Mouse (Mus musculus): ENCODE data around the gene Bace1.

Bace1 gene

DNA sequence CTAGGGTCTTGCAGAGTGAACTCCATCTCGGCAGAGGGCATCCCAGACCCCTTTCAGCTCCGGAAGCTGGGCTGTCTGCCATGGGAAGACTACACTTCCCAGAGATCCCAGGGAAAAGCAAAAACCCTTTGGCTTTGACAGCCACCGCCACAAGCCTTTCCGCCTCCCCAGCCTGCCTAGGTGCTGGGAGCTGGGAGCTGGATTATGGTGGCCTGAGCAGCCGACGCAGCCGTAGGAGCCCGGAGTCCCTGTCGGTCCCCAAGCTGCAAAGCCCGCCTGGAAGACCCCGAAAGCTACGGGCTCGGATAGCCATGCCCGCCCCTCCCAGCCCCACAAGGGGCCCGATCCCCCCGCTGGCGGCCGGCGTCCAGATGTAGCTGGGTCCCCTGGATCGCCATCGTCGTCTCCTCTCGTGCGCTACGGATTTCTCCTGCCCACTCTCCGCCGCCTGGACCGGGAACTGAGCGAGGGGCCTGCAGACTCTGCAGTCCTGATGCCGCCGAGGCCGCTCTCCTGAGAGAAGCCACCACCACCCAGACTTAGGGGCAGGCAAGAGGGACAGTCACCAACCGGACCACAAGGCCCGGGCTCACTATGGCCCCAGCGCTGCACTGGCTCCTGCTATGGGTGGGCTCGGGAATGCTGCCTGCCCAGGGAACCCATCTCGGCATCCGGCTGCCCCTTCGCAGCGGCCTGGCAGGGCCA lies at the start of gene Bace1:
Gene Bace1 (plus strand): TSS at position 147 of the 705 bp plus-strand sequence.
- Histone ChIP-seq H3K36me3 (ENCODE audit: control insufficient read depth, insufficient read depth, low read length, poor library complexity, severe bottlenecking) (no peaks in the 10 kb centered on the region), H3K27me3 (ENCODE audit: control insufficient read depth, insufficient read depth, low read length, poor library complexity, severe bottlenecking) (0 out of 2 replicates have a peak, but pooled peaks cover 3% of the 10 kb centered on the region)
- no peak for DNase-seq (ENCODE audit: low read depth, low spot score)

DNA sequence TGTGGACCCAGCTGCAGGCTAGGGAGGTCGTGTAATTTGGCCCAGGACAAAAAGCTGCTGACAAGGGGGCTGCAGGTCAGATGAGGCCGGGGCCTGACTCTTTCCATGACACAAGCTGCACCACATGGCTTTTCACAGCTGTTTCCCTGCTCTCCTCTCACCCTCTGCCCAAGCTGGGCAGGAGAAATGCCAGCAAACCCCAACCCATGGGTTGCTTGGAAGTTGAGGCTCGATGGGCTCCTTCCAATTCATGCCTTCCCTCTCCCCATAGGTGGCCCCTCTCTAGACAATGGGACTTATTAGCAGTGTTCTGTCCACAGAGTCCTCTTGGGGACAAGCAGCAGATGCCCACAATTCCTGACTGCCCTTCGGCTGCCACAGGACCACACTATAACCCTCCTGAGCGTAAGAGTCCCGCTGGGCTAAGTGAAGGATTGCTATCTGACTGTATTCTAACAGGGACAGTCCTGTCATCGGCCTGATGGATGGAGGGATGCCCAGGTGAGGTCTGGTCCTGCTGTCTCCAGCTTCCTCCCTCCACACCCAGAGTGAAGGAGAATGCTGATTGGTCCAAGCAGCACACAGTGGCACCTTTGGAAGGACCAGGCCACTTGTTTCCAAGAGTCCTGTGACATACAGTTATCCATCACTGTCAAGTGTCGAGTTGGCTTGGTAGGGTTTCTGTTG lies 46.8 kb upstream of the Bace1 start:
- H3K36me3 ChIP-seq (ENCODE audit: control insufficient read depth, insufficient read depth, low read length, poor library complexity, severe bottlenecking): 0 out of 2 replicates have a peak, but pooled peaks cover 2% of the 10 kb centered on the region
- no peak for DNase-seq (ENCODE audit: low read depth, low spot score)

DNA sequence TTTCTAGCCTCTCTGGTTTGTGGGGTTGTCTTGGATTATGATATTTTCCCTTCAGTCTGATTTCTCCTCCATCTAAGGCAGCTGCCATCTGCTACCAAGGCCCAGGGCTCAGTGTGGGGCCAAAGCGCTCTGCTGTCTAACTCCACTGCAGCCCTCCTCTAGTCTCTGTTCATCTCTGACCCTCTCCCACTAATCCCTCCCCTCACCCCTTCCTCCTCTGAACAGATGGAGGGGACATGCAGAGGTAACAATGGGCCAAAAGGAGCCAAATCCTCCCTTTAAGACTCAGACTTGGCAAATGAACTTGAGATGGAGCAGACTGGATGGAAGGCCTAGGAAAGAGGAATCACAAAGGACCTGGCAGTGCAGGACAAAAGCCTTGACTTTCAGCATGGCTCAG lies 46.1 kb upstream of the Bace1 start:
- DNase-seq (ENCODE audit: low read depth, low spot score): no peak
- Histone ChIP-seq H3K27me3 (ENCODE audit: control insufficient read depth, insufficient read depth, low read length, poor library complexity, severe bottlenecking) (no peaks in the 10 kb centered on the region), H3K36me3 (ENCODE audit: control insufficient read depth, insufficient read depth, low read length, poor library complexity, severe bottlenecking) (0 out of 2 replicates have a peak, but pooled peaks cover 2% of the 10 kb centered on the region)

More for the DNA sequence above, 46.8 kb upstream of the Bace1 start:
- no peaks in the 10 kb centered on the region for H3K27me3 ChIP-seq (ENCODE audit: control insufficient read depth, insufficient read depth, low read length, poor library complexity, severe bottlenecking)

DNA sequence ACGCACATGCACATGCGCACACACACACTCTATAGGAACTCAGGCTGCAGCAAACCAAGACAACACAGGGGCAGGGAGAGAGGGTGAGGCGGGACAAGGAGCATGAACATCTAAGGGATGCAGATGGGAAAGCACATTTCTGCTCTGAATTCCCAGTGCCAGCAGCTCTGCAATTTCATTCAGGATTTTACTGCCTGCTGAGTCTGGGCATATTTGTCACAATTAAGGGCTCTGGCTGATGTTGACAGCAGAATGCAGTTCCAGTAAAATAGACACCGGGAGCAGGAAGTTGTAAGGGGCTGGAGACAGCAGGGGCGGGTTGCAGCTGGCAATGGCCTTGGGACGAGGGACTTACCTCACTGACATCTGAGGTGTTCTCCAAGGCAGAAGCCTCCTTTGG lies 44.7 kb upstream of the Bace1 start:
- DNase-seq (ENCODE audit: low read depth, low spot score): no peak
- H3K36me3 ChIP-seq (ENCODE audit: control insufficient read depth, insufficient read depth, low read length, poor library complexity, severe bottlenecking): 0 out of 2 replicates have a peak, but pooled peaks cover 2% of the 10 kb centered on the region
- H3K27me3 ChIP-seq (ENCODE audit: control insufficient read depth, insufficient read depth, low read length, poor library complexity, severe bottlenecking): no peaks in the 10 kb centered on the region

DNA sequence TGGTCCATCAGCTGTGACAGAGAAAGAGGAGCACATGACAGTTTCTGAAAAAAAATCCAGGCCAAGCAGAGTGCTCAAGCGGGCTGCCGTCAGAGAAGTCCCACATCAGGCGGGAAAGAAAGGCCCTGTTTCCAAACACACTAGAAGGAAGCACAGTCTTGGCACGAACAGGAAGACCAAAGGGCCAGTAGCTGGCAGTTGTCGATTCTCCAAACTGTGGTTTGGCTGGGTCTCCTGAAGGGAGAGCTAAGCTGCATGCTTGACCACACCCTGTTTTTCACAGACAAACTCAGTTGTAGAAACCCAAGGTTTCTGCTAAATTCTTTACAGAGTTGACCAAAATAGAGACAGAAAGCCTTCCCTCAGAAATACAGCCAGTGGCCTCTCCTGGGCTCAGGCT lies 42.7 kb upstream of the Bace1 start:
- no peak for DNase-seq (ENCODE audit: low read depth, low spot score)
- Histone ChIP-seq H3K36me3 (ENCODE audit: control insufficient read depth, insufficient read depth, low read length, poor library complexity, severe bottlenecking) (0 out of 2 replicates have a peak, but pooled peaks cover 2% of the 10 kb centered on the region), H3K27me3 (ENCODE audit: control insufficient read depth, insufficient read depth, low read length, poor library complexity, severe bottlenecking) (no peaks in the 10 kb centered on the region)

DNA sequence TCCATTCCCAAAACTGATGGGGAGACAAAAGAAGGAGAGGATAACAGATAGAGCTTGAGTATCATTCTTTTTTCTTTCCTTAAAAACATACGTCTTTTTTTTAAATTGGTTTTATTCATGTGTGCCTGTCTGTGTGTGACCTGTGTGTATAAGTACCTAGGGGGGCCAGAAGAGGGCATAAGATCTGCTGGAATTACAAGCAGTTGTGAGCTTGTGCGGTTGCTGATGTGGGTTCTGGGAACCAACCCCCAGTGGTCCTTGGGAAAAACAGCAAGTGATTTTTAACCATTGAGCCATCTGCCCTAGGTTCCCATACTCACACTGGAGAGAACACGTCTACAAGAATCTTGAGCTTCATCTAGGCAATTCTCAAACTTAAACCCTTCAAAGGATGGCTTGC lies 41.1 kb upstream of the Bace1 start:
- Histone ChIP-seq H3K36me3 (ENCODE audit: control insufficient read depth, insufficient read depth, low read length, poor library complexity, severe bottlenecking) (0 out of 2 replicates have a peak, but pooled peaks cover 2% of the 10 kb centered on the region), H3K27me3 (ENCODE audit: control insufficient read depth, insufficient read depth, low read length, poor library complexity, severe bottlenecking) (no peaks in the 10 kb centered on the region)
- DNase-seq (ENCODE audit: low read depth, low spot score): no peak

DNA sequence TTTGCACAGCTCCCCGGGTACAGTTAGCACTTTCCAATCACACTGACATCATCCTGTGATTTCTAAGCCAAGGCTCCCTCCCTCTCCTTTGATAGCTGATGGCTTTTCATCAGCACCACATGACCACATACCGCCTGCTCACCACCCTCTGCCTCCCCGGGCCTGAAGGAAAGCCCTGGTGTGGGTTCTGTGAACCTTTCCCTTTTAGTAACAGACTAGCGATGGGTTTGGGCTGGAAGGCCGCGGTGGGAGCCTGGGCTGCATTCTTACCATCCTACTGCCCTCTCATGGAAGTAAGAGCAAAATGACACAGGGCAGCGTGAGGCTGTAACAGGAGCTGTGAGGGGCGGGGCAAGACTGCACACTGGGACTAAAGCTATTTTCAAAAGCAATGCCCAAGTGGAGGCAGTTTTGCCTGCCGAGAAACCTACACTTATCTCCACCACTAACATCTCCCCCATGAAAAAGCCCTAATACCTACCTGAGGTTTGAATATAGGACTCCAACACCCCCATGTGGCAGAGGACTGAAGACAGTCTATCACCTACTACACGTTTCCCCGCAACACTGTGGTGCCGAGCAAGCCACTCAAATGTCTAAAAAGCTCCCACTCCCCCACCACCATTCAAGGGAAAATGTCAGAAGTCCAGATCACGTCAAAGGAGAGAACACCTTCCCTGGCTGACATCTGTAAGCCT lies 39.8 kb upstream of the Bace1 start:
- Histone ChIP-seq H3K27me3 (ENCODE audit: control insufficient read depth, insufficient read depth, low read length, poor library complexity, severe bottlenecking) (no peaks in the 10 kb centered on the region), H3K36me3 (ENCODE audit: control insufficient read depth, insufficient read depth, low read length, poor library complexity, severe bottlenecking) (0 out of 2 replicates have a peak, but pooled peaks cover 2% of the 10 kb centered on the region)
- DNase-seq (ENCODE audit: low read depth, low spot score): no peak

DNA sequence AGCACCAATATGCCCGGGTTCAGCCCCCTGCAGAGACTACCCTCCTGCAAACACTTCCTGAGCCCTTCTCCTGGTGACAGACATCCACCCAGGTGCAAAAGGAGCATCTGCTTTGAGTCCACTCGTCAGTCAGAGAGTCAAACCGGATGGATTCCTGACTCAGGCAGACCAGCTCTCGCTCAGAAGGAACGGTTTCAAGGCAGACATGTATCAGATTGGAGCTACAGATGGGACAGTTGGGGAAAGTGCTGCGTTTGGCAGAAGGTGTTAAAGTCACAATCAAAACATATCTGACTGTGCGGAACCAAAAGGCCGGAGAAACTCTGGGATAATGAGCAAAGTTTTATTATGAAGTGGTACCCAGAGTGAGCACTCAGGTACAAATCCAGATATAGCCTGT lies 39.0 kb upstream of the Bace1 start:
- H3K36me3 ChIP-seq (ENCODE audit: control insufficient read depth, insufficient read depth, low read length, poor library complexity, severe bottlenecking): no peaks in the 10 kb centered on the region
- no peaks in the 10 kb centered on the region for H3K27me3 ChIP-seq (ENCODE audit: control insufficient read depth, insufficient read depth, low read length, poor library complexity, severe bottlenecking)
- no peak for DNase-seq (ENCODE audit: low read depth, low spot score)

DNA sequence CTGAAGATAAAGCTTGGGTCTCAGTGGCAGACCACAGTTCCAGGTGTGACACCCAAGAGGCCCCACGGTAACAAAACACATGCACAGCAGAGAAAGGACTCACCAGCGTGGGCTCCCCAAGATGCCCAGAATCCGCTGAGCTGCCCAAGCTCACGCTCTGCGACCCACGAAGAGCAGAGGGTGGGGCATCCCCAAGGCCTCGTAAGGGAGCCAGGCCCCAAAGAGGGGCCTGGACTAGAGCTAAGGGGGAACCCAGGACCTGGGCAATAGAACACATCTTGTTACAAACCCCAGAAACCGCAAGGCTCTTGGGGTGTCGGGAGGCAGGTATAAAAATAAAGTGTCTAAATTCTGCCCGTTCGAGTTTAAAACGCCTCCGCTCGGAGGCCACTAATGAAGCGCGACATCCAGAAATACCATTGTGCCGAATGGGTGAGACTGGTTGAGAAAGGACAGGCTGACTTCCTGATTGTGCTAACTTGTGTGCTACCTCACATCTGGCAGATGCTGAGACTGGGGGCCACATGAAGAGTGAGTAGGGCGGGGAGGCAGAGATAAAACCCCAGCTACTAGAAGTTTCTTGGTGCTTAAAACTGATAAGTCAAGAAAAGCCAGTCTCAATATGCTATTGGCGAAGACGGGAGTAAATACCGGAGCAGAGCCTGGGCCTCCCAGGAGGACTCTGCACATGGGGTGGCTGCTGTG lies 35.2 kb upstream of the Bace1 start:
- Histone ChIP-seq H3K27me3 (ENCODE audit: control insufficient read depth, insufficient read depth, low read length, poor library complexity, severe bottlenecking) (no peaks in the 10 kb centered on the region), H3K36me3 (ENCODE audit: control insufficient read depth, insufficient read depth, low read length, poor library complexity, severe bottlenecking) (no peaks in the 10 kb centered on the region)
- DNase-seq (ENCODE audit: low read depth, low spot score): no peak

DNA sequence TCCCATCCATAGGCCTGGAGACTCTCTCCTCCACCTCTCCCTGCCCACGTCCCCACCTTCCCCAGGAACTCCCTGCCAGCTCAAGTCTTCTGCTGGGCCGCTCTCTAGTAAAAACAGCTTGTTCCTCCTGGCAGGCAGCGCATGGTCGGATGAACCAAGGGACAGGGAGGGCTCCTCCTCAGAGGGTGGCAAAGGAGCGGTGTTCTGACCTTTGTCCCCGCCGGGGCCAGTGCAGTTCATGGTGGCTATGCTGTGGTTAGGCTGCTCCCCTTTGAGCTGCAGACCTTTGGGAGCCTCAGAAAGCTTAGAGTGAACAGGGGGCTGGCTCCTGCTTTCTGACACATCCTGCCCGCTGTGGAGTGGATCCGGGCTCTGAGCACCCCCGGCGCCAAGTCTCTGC lies 31.5 kb upstream of the Bace1 start:
- DNase-seq (ENCODE audit: low read depth, low spot score): no peak
- no peaks in the 10 kb centered on the region for H3K36me3 ChIP-seq (ENCODE audit: control insufficient read depth, insufficient read depth, low read length, poor library complexity, severe bottlenecking)
- H3K27me3 ChIP-seq (ENCODE audit: control insufficient read depth, insufficient read depth, low read length, poor library complexity, severe bottlenecking): no peaks in the 10 kb centered on the region

DNA sequence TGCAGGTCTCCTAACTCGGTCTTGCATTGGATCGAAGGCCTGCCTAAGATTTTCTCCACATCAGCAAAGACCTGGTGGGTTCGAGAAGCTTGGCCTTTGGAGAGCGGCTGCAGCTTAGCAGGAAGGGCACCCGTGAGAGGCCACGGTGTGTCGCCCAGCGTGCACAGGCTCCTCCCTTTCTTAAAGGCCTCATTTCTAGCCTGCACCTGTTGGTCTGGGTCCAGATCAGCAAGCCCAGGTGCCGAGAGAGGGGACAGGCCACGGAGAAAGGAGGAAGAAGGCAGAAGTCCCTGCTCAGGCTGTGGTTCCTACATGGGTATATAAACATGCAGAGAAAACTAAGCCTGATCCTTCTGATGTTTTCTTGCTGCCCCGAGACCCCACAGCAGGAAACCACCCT lies 31.0 kb upstream of the Bace1 start:
- no peaks in the 10 kb centered on the region for H3K36me3 ChIP-seq (ENCODE audit: control insufficient read depth, insufficient read depth, low read length, poor library complexity, severe bottlenecking)
- DNase-seq (ENCODE audit: low read depth, low spot score): no peak
- no peaks in the 10 kb centered on the region for H3K27me3 ChIP-seq (ENCODE audit: control insufficient read depth, insufficient read depth, low read length, poor library complexity, severe bottlenecking)

DNA sequence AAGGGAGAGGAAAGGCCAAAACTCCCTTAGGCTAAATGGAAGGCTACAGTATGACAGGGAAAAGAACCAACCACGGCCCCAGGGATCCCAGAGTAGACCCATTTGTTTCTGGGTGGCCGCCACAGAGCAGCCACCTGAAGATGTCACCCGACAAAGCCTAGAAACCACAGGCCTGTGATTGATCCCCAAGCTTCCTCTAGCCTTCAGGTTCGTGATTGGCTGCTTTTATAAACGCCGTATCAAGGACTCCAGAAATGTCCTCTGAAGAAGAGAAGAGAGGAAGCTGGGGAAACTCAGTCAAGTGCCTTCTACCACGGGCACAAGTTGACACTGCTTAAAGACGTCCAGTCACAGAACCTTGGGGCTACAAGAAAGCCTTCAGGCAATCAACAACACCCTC lies 30.6 kb upstream of the Bace1 start:
- DNase-seq (ENCODE audit: low read depth, low spot score): no peak
- no peaks in the 10 kb centered on the region for H3K27me3 ChIP-seq (ENCODE audit: control insufficient read depth, insufficient read depth, low read length, poor library complexity, severe bottlenecking)
- H3K36me3 ChIP-seq (ENCODE audit: control insufficient read depth, insufficient read depth, low read length, poor library complexity, severe bottlenecking): no peaks in the 10 kb centered on the region

DNA sequence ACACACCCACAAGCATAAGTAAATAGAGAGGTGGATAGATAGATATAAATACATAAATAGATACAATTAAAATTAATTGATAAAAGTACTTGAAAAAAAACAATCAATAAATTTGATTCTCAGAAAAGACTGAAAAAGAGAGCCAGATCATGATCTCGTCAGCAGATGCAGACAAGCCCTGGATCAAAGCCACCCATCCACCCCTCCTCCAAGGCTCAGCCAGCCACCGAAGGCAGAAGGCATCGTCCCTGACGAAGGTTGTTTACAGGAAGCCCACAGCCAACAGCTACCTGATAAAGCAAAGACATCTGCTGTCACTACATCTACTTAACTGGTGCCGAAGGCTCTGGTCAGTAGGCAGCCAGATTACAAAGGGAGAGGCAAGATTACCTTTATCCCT lies 26.4 kb upstream of the Bace1 start:
- DNase-seq (ENCODE audit: low read depth, low spot score): no peak
- Histone ChIP-seq H3K36me3 (ENCODE audit: control insufficient read depth, insufficient read depth, low read length, poor library complexity, severe bottlenecking) (no peaks in the 10 kb centered on the region; the same call in 1 of the 2 replicates), H3K27me3 (ENCODE audit: control insufficient read depth, insufficient read depth, low read length, poor library complexity, severe bottlenecking) (no peaks in the 10 kb centered on the region)

DNA sequence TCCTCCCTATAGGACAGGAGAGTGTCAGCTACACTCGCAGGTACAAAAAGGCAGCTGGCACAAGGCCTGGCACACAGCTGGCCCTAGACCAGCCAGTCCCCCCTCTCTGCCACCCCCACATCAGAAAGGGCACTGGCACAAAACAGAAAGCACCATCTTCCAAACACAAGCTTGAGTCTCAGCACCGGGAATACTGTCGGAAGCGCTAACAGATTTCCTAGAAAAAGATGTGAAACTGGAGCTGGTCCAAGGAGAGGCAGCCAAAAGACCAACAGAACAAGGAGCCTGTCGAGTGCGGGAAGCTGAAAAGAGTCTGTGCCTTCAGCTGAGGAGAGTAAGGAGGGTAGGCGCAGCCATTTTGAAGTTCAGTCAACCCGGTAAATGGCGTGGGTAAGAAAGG lies 23.3 kb upstream of the Bace1 start:
- DNase-seq (ENCODE audit: low read depth, low spot score): no peak
- no peaks in the 10 kb centered on the region for H3K27me3 ChIP-seq (ENCODE audit: control insufficient read depth, insufficient read depth, low read length, poor library complexity, severe bottlenecking)
- H3K36me3 ChIP-seq (ENCODE audit: control insufficient read depth, insufficient read depth, low read length, poor library complexity, severe bottlenecking): no peaks in the 10 kb centered on the region; the same call in 1 of the 2 replicates

All from splenic B cell, adult 2 months (primary cell).